In genomic region chr19:44388475-44389428, GRCm38 (mm10) we compare ENCODE assay signal across 8 mouse cellular contexts. TPM values are rescaled to one million over a fixed set of nuclear protein-coding genes. Genes with fewer than 3 reads are reported as not detected.
DNase-seq lines count a peak whose midpoint lies in the region; ATAC-seq lines count a peak whose summit lies in the region.

No protein-coding gene starts in this region.

- H3K36me3 ChIP-seq in hindbrain, embryonic 15.5 days: no peaks in the 10 kb centered on the region

- peaks cover 15% of the 10 kb centered on the region for H3K4me1 ChIP-seq in hindbrain, embryonic 15.5 days (replicated peaks)

- 4% methylated on average over 41 of the region's 41 CpGs for WGBS in hindbrain, embryonic 15.5 days

- peak; percentile 93 for DNase-seq in T-cell, adult 2 months (ENCODE audit: low spot score)
- DNase-seq in cerebellum, postnatal 36 days: peak; percentile 90 to 94
- peak; percentile 86 to 90 for DNase-seq in frontal cortex, postnatal 36 days (ENCODE audit: low spot score in 2 of 2)
- DNase-seq in layer of hippocampus, postnatal 36 days: peak; percentile 86 to 87
- peak; percentile 95 for DNase-seq in lung, postnatal 25 days (ENCODE audit: low spot score)
- peak; percentile 86 for DNase-seq in retina, adult 2 months (ENCODE audit: low read depth, low spot score)
- DNase-seq in thymus, postnatal 36 days: peak; percentile 94 to 97

- peak overlapping the region; percentile 53 for H3K9ac ChIP-seq in hindbrain, embryonic 15.5 days

- peak overlapping the region; percentile 78 for H3K4me2 ChIP-seq in hindbrain, embryonic 15.5 days

- ATAC-seq in hindbrain, embryonic 15.5 days (ENCODE audit: low FRiP score, low read depth): peak; percentile 97

- no peaks in the 10 kb centered on the region for H3K9me3 ChIP-seq in hindbrain, embryonic 15.5 days

- peak overlapping the region; percentile 64 for H3K4me3 ChIP-seq in hindbrain, embryonic 15.5 days

- peak overlapping the region; percentile 78 for H3K27ac ChIP-seq in hindbrain, embryonic 15.5 days (replicated peaks)

- H3K27me3 ChIP-seq in hindbrain, embryonic 15.5 days: no peaks in the 10 kb centered on the region

RNA-seq across cellular contexts. Expression of gene Scd1, which starts 18.9 kb away (rescaled TPM):
- 8.9 and 9.1 TPM in 2 replicates for polyA plus RNA-seq in hindbrain, embryonic 15.5 days (2015; fragmentation: Nextera tagmentation; extraction: Ambion mirVana)
- 100 to 1,000 TPM; 121 to 157 TPM for total RNA-seq in layer of hippocampus, postnatal 36 days (2021)

RNA-seq across cellular contexts. Expression of gene Scd4, which starts 55.9 kb away (rescaled TPM):
- polyA plus RNA-seq in hindbrain, embryonic 15.5 days (2015; fragmentation: Nextera tagmentation; extraction: Ambion mirVana): 0.10 and 0.12 TPM in 2 replicates
- 1 to 10 TPM; 1.7 to 2.7 TPM for total RNA-seq in layer of hippocampus, postnatal 36 days (2021)

Comparison
In these comparisons a context has a peak if more than half of its experiments do, and no peak if none do; other contexts are left out.
1. Peak in every context shown above with its lines: DNase-seq, ATAC-seq, H3K4me3 ChIP-seq and H3K27ac ChIP-seq.